Mouse (Mus musculus): ENCODE data around the gene Myh10.

Myh10 gene

DNA sequence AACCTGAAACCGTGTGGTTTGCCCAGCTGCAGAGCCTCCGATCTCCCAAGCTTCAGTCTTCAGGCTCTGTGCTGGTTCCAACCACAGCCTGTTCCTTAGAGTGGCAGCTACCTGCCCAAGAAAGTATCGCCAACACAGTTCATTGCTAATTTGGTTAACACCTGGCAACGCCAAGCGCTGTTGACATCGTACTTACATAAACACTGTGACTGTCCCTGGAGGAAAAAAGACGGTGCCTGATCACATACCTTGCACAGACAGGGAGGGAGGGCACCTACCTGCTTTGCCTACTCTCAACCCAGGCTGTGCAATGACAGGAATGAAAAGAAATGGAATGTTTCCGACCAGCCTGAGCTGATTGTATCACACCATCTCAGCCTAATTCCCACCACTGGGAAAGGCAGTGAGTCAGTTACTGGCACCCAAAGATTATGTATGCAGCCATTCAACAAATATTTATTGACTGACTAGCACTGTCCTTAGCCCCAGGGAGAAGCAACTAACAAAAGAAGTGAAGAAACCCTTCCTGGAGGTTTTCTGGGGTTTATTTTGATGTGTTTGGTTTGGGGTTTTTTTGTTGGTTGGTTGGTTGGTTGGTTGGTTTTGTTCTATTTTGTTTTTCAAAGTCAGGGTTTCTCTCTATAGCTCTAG is 168.7 kb downstream of the Myh10 start:
- DNase-seq (ENCODE audit: low spot score): no peak

DNA sequence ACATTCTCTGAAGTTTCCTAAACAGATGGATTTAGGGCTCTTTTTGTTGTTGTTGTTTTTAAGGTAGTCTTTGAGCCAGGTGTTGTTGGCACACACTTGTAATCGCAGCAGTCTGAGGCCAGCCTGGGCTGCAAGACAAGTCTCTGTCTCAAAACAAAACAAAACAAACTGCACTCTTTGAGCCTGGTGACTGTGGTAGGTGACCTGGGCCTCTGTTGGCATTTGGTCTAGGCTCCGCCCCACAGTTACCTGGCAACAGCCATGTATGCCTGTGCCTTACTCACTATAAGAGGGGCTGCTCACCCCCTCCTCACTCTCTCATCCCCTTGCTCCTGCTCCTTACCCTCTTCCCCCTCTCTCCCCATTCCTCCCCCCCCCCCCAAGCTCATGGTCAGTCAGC is 170.9 kb downstream of the Myh10 start:
- DNase-seq (ENCODE audit: low spot score): no peak

- DNase-seq (ENCODE audit: low spot score): no peak
These were observed 172.3 kb downstream of the Myh10 start for GRCm38 (mm10) chr11:68863631-68864091.

DNA sequence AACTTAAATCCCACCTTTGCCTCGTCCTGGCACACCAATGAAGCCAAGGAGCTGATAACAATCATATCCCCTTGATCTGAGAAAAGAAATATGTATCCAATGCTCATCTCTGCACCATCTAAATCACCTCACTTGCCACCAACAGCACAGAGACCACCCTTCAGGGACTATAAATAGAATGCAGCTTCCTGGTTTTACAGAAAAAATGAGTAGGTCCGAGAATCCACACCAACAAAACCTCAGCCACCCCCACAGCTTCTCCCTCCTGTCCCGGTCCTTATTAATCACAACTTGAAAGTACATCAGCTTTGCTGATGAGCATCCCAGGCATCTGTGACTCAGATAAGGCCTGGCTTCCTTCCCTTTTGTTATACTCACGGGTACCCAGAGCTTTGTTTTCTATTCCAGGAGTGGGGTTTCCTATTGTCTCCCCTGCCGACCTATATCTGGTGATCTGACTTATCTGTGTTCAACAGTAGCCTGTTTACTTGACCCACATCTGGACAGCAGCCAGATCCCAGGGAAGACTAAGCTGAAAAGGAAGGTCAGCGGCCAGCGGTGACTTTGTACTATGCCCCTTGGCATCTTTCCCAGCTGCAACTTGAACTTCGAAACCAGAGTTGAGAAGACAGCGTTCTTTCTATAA is 173.3 kb downstream of the Myh10 start:
- DNase-seq (ENCODE audit: low spot score): no peak

Measured in c-Kit-positive CD71-positive TER-119-positive erythroid progenitor cells, embryonic 14.5 days (primary cell).